Mouse (Mus musculus) CD4-positive, CD25-positive, alpha-beta regulatory T cell, adult 4 months (primary cell): ENCODE data around the gene 4930432K21Rik. TPM values are rescaled to one million over a fixed set of nuclear protein-coding genes. Genes with fewer than 3 reads are reported as not detected.

Experiments used
- ATAC-seq: one replicate; pipeline ENCODE4 v1.8.0; 2017
- polyA plus RNA-seq, 2 experiments: library from polyadenylated mRNA; unstranded; fragments of 100-300 nt; shearing (Covaris generic); gene quantifications; one replicate each; pipeline ENCODE4 v1.2.1; 2017

4930432K21Rik gene
- polyA plus RNA-seq, 2 experiments from 2014 or later = 1.1 to 3.2 TPM

DNA sequence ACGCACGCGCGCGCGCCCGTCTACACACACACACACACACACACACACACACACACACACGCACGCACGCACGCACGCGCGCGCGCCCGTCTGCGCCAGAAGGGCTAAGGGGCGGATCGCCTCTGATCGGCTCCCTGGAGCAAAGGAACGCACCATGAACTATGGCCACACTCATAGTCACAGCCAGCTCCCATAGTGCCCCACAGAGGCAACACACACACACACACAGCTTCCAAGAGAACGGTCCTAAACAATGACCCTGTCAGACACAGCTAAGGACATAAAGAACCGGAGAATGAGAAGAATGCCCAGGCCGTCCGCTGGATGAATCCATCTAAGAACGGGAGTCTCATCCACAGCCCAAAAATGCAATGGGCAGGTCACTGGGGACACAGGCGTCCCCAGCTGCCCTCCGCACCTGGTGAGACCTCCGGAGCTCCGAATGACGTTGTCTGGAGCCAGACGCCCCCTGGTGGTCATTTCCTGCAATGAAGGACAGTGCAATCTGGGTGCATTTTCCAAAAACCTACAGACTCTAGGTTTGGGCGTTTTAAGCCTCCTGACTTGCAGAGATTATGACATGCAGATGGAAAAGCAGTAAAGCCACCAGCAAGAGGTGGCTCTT is 62.5 kb downstream of the 4930432K21Rik start:
- peak; percentile 76 for ATAC-seq

DNA sequence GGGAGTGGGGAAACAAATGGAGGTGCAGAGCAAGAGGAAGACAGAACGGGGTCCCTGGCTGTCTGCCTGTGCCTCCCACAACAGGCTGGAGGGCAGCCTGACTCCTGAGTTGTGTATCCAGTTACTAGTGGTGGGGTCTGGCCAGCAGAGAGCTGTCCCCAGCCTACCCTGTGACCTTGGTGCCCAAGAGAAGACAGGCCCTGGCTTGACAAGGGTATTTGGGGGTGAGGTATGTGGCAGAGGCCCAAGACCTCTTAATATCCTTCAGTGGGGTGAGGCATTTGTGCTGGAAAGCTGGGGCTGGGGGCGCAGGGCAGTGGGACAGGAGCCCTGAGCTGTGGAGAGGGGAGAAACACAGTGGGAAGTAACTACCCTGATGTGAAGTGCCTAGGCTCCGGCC is 63.4 kb downstream of the 4930432K21Rik start:
- no peak for ATAC-seq

DNA sequence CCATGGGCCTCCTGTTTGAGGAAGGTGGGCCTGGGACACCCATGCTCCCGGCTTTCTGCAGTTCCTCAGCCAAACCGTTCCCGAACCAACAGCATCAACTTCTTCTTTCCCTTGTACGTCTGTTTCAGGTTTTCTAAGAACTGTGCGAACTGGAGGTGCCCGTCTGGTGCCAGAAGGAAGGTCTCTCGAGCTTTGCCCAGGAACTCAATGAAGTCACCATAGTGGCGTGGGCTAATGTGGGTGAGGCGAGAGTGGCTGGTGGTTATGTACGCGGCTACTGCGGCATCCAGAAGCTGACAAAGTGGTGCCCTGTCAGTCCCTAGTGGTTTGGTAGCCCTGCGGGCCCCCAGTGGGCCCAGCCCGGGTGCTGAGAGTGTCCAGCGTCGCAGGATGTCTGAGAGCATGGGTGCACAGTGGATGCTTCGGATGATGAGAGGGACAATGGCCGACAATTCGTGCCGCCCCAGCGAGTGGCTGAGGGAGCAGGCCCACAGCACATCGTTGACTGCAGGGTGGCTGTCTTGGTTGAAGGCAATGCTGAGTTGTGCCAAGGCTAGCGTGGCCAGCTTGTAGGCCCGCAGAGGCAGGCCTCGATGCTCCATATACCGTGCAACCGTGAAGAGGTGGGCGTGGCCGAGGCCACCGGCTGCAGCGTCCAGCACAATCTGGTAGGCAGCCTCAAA is 64.2 kb downstream of the 4930432K21Rik start:
- ATAC-seq = no peak

DNA sequence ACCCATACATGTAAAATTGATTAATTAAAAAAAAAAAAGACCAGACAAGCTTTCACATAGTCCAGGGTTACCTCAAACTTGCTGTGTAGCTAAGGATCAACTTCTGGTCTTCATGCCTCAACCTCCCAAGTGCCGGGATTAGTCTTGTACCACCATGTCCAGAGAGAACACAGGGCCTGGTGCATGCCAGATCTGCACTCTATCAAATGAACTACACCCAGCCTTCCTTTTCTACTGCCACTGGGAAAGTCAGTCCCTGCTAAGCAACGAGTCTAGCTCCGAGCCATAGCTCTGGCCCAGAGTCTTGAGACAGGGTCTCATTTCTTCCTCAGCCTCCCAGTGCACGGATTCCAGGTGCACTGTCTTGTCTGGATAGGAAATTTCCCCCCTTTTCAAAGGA is 65.5 kb downstream of the 4930432K21Rik start:
- no peak for ATAC-seq

DNA sequence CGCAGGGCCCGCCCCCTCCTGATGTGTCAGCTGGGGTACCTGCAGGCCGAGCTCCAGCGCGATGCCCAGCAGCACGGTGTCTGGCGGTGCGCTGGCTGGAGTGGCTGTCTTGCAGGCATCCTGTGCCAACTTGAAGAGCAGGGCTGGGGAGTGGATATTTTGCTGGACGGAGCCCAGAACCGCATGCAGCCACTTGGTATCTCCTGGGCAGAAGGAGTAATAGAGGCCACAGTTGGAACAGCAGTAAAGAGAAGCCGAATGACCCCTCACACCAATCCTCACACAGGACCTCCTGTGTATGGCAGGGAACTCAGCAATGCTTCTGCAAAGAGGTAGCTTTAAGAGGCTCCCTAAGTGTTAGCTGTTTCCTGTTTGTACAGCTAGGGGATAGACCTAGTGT is 69.4 kb downstream of the 4930432K21Rik start:
- ATAC-seq = no peak

DNA sequence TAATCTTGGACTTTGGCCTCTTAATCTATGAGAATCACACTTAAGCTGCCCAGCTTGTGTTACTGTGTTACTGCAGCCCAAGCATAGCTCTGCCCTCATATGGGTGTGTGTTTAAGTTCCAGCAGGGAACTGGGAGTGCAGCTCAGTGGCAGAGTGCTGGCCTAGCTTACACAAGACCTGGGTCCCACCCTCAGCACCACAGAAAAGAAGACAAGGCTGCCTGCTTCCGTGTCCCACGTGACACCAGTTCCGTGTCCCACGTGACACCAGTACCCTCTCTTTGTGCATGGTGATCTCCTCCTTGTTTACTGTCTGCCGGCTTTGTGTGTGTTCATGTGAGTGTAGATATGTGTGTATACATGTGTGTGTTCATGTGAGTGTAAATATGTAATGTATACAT is 70.3 kb downstream of the 4930432K21Rik start:
- ATAC-seq = no peak

DNA sequence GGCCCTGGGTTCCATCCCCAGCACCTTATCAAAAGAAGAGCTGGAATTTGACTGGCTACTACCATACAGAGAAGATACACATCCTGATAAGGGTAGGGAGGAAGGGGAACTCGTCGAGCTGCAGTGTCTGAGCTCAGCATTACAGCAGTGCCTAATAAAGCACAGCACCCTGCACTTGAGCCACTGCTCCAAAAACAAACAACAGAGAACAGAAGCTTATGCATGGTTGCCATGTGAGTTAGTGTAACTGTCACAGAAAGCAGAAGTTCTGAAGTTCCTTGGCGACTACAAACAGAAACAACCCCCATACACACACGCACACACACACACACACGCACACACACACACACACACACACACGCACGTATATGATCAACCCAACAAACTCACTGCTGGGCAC is 72.3 kb downstream of the 4930432K21Rik start:
- ATAC-seq = no peak

Other genes with a start within 250 kb of the 4930432K21Rik start
- 10 to 100 TPM in 1 of 2 experiments, 1 to 10 TPM in 1; 8.9 to 11.5 TPM for gene Adgrl1, start 247.9 kb upstream of the 4930432K21Rik start, polyA plus RNA-seq
- under 1 TPM; 0.20 to 0.92 TPM for gene Gm10644, start 192.8 kb upstream of the 4930432K21Rik start, polyA plus RNA-seq
- 10 to 100 TPM; 22.3 to 45.2 TPM for gene Asf1b, start 192.5 kb upstream of the 4930432K21Rik start, polyA plus RNA-seq
- 10 to 100 TPM in 1 of 2 experiments, 1 to 10 TPM in 1; 9.5 to 15.4 TPM for gene Prkaca, start 175.0 kb upstream of the 4930432K21Rik start, polyA plus RNA-seq
- 1 to 10 TPM; 5.9 to 6.3 TPM for gene Samd1, start 150.4 kb upstream of the 4930432K21Rik start, polyA plus RNA-seq
- gene 1700067K01Rik, start 146.5 kb upstream of the 4930432K21Rik start, polyA plus RNA-seq = not detected
- not detected for gene 2210011C24Rik, start 135.9 kb upstream of the 4930432K21Rik start, polyA plus RNA-seq
- 1 to 10 TPM; 2.0 to 2.9 TPM for gene Palm3, start 126.6 kb upstream of the 4930432K21Rik start, polyA plus RNA-seq
- 100 to 1,000 TPM; 261 to 389 TPM for gene Il27ra, start 105.4 kb upstream of the 4930432K21Rik start, polyA plus RNA-seq
- gene Rln3, start 103.0 kb upstream of the 4930432K21Rik start, polyA plus RNA-seq = 10 to 100 TPM; 45.1 to 59.1 TPM
- 1 to 10 TPM; 1.2 to 1.7 TPM for gene Gm10643, start 82.9 kb upstream of the 4930432K21Rik start, polyA plus RNA-seq
- gene Rfx1, start 81.2 kb upstream of the 4930432K21Rik start, polyA plus RNA-seq = 10 to 100 TPM; 10.9 to 14.0 TPM
- gene Dcaf15, start 43.3 kb upstream of the 4930432K21Rik start, polyA plus RNA-seq = 10 to 100 TPM; 14.5 to 15.5 TPM
- 10 to 100 TPM in 1 of 2 experiments, 1 to 10 TPM in 1; 6.1 to 13.1 TPM for gene Podnl1, start 22.0 kb upstream of the 4930432K21Rik start, polyA plus RNA-seq
- 10 to 100 TPM; 12.7 to 19.2 TPM for gene Cc2d1a, start 89 bp upstream of the 4930432K21Rik start, polyA plus RNA-seq
- under 1 TPM in 1 of 2 experiments, not detected in 1; 0.81 TPM for gene Nanos3, start 37.2 kb downstream of the 4930432K21Rik start, polyA plus RNA-seq
- gene Zswim4, start 89.0 kb downstream of the 4930432K21Rik start, polyA plus RNA-seq = 1 to 10 TPM; 3.3 to 4.3 TPM
- 100 to 1,000 TPM; 365 to 370 TPM for gene D8Ertd738e, start 101.7 kb downstream of the 4930432K21Rik start, polyA plus RNA-seq
- 1 to 10 TPM; 7.2 to 9.5 TPM for gene Mri1, start 109.3 kb downstream of the 4930432K21Rik start, polyA plus RNA-seq
- 10 to 100 TPM; 52.0 to 56.6 TPM for gene Ccdc130, start 122.4 kb downstream of the 4930432K21Rik start, polyA plus RNA-seq
- 10 to 100 TPM in 1 of 2 experiments, 1 to 10 TPM in 1; 8.0 to 11.2 TPM for gene Cacna1a, start 240.4 kb downstream of the 4930432K21Rik start, polyA plus RNA-seq